Mouse (Mus musculus) cerebellum, adult 2 months (tissue): ENCODE results near the gene Maml3.

Experiments
- CTCF ChIP-seq: fragments of 200-500 bp; IDR thresholded peaks from 2 replicates; pipeline ENCODE4 v1.5.1; 2011; ENCODE audit warnings: low read depth, mild to moderate bottlenecking, control low read depth, low read length, moderate library complexity, borderline replicate concordance; ENCODE audit not compliant: insufficient read depth
- POLR2A ChIP-seq: fragments of 200-500 bp; IDR thresholded peaks from 2 replicates; pipeline ENCODE4 v1.6.1; 2011; ENCODE audit warnings: low read length, control low read depth, borderline replicate concordance; ENCODE audit not compliant: insufficient read depth

DNA sequence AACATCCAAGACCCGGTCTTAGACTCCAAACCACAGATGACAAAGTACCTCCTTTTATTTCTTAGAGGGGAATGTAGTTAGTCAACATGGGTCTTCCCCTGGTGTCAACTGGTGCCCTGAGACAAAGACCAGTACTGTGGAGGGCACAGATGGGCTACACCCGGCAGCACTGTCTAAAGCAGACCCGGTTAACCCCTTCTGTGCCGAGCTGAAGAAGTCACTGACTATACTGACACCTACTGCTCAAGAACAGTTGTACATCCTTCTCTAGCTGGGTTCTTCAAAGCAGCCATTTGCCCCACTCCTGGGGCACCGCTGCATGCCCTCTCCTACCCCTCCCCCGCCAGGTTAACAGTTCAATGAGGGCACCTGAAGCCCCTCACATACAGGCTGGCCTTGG lies 95.6 kb downstream of the Maml3 start:
- TF ChIP-seq CTCF (peak; percentile 35; the same call in 1 of the 2 replicates), POLR2A (no peak)
